Mouse (Mus musculus) limb, embryonic 12.5 days (tissue): ENCODE results near the gene Vps45. TPM values are rescaled to one million over a fixed set of nuclear protein-coding genes. Genes with fewer than 3 reads are reported as not detected.

Source experiments
- ATAC-seq: fragments of 200-750 bp; cut with Nextera tagmentation; 2 replicates; pipeline ENCODE4 v1.8.0; 2017; ENCODE audit warnings: low read depth, moderate TSS enrichment; ENCODE audit not compliant: insufficient number of reproducible peaks, insufficient read depth, low FRiP score, low TSS enrichment
- H3K27ac ChIP-seq: fragments of 300-500 bp; sonication (generic); 2 replicates; pipeline ENCODE4 v1.5.1; 2016; ENCODE audit warnings: mild to moderate bottlenecking, moderate library complexity
- H3K27me3 ChIP-seq: fragments of 300-500 bp; sonication (generic); 2 replicates; pipeline ENCODE4 v1.6.1; 2016; ENCODE audit warnings: mild to moderate bottlenecking, moderate library complexity
- H3K36me3 ChIP-seq: fragments of 300-500 bp; sonication (generic); 2 replicates; pipeline ENCODE4 v1.6.1; 2016; ENCODE audit warnings: mild to moderate bottlenecking, moderate library complexity
- H3K4me1 ChIP-seq: fragments of 300-500 bp; sonication (generic); replicated peaks from 2 replicates; pipeline ENCODE4 v1.6.1; 2016
- H3K4me2 ChIP-seq: fragments of 300-500 bp; sonication (generic); 2 replicates; pipeline ENCODE4 v1.6.1; 2016; ENCODE audit warnings: mild to moderate bottlenecking, moderate library complexity
- H3K4me3 ChIP-seq: fragments of 300-500 bp; sonication (generic); replicated peaks from 2 replicates; pipeline ENCODE4 v1.5.1; 2016; ENCODE audit warnings: mild to moderate bottlenecking
- H3K9ac ChIP-seq: fragments of 300-500 bp; sonication (generic); replicated peaks from 2 replicates; pipeline ENCODE4 v1.6.1; 2016; ENCODE audit warnings: mild to moderate bottlenecking, moderate library complexity
- H3K9me3 ChIP-seq: fragments of 300-500 bp; sonication (generic); 2 replicates; pipeline ENCODE4 v1.6.1; 2016; ENCODE audit warnings: mild to moderate bottlenecking, moderate library complexity
- WGBS: fragments of 180-500 bp; shearing (Covaris S2); methylation state at CpG from one replicate; pipeline ENCODE4 v1.1.7; 2016; 5-methylcytosine and 5-hydroxymethylcytosine counted together
- polyA plus RNA-seq: library from polyadenylated mRNA; unstranded; fragments of >200 nt; fragmentation: Nextera tagmentation; extraction: Ambion mirVana; gene quantifications from 2 replicates; pipeline ENCODE4 v1.2.1, GENCODE M21; 2016

Gene Vps45
- polyA plus RNA-seq, 1 experiment from 2014 or later = 36.5 TPM

DNA sequence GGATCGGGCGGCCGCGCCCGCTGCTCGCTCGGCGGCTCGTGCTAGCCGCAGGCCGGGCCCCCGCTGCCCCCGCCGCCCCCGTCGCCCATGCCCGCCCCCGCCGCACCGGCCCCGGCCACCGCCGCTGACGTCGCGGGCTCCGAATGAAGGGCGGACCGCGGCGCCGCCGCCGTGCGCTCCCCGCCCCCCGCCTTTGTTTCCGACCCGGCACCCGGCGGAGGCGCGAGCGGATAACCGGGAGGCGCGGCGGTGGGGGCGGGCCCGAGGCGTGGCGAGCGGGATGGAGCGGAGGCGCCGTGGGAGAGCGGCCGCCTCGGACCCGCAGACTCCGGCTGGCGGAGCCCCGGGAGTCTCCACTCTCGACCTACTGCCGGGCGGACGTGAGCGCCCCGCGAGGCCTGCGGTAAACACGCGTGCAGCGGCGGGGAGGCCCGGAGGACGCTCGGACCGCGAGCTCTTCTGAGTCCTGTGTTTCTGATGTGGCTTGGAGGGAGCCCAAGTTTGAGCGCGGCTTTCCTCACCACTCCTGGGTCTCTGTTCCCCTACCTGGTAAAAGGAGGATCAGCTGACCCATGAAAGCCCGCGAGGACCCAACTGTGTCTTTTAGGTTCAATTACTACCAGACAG, 62.4 kb downstream of the Vps45 start, which contains the start of gene Plekho1:
Plekho1 (minus strand) TSS at position 200 of the 627 bp plus-strand sequence.
- Histone ChIP-seq H3K27ac (peak within 1 kb of the TSS; percentile 99), H3K27me3 (no peaks in the 10 kb centered on the region), H3K4me1 (peaks cover 49% of the 10 kb centered on the region), H3K36me3 (peaks cover 29% of the 10 kb centered on the region), H3K9ac (peak within 1 kb of the TSS; percentile 99), H3K4me2 (peak within 1 kb of the TSS; percentile 86), H3K9me3 (no peaks in the 10 kb centered on the region), H3K4me3 (peak within 1 kb of the TSS; percentile 85)
- peak; percentile 9; the same call in 1 of the 2 replicates for ATAC-seq
- WGBS = under 1% methylated on average over 61 of the region's 84 CpGs

DNA sequence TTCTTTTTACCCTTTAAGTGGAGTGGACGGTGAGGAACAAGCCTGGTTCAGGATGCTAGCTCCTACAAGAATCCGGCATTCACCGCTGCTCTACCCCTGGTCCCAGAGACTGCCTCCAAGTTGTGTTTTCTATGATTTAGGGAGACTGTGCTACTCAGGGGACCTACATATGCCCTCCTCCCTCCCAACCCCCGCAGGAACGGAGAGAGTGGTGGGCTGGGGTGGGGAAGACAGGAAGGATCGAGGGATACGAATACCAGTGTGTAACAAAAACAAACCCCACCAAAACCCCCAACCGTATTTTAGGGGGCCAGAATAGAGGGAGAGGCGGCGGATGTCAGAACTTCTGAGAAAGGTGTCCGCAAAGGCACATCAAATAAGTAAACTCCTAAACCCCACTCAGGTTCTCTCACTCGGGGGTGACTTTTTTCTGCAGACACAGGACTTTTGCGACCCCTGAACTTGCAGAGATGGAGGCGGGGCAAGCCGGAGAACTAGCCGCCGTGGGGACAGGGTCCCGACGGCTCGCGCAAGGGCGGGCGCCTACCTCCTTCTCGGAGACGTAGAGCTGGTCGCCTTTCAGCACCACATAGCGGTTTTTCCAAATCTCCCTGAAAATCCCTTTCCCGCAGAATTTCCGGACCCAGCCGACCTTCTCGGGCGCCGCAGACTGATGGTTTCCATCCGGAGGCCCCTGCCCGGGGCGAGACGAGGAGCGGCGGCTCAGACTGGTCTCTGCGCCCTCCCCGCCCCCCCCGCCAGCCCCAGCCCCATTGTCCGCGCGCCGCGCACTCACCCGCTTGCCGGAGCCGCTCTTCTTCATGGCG, 63.1 kb downstream of the Vps45 start:
- H3K4me2 ChIP-seq = peak overlapping the region; percentile 86
- no peaks in the 10 kb centered on the region for H3K27me3 ChIP-seq
- peak overlapping the region; percentile 99 for H3K27ac ChIP-seq
- ATAC-seq = peak; percentile 34; the same call in 1 of the 2 replicates
- under 1% methylated on average over 50 of the region's 51 CpGs for WGBS
- peak overlapping the region; percentile 85 for H3K4me3 ChIP-seq
- peaks cover 36% of the 10 kb centered on the region for H3K36me3 ChIP-seq
- peak overlapping the region; percentile 99 for H3K9ac ChIP-seq
- H3K9me3 ChIP-seq = no peaks in the 10 kb centered on the region
- H3K4me1 ChIP-seq = peaks cover 49% of the 10 kb centered on the region

DNA sequence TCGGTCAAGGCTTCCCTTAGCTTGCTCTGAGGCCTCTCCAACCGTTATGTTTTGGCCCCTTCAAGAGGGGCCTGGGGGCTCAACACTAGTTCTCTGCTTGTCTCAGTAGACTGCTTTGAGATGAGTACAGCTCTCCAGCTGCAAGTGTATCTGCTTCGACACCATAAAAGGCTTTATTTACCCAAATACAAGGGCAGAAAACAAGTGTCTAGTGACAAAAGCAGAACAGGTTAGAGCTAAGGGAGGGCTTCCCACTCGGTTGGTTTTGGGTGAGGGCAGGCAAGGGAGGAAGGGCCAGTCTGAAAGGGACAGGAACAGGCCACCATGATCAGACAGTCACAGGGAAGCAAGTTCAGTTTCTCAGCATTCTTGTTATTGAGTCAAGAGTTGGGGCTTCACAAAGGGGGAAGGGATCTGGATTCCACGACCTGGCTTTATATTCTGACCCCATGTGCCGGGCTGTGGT, 63.9 kb downstream of the Vps45 start:
- Histone ChIP-seq H3K9ac (peak overlapping the region; percentile 99), H3K4me1 (peaks cover 49% of the 10 kb centered on the region), H3K27me3 (no peaks in the 10 kb centered on the region), H3K36me3 (peaks cover 39% of the 10 kb centered on the region), H3K4me3 (peak overlapping the region; percentile 85), H3K9me3 (no peaks in the 10 kb centered on the region), H3K4me2 (peak overlapping the region; percentile 86), H3K27ac (peak overlapping the region; percentile 99)
- 11% methylated on average over 6 of the region's 6 CpGs for WGBS
- ATAC-seq = no peak

DNA sequence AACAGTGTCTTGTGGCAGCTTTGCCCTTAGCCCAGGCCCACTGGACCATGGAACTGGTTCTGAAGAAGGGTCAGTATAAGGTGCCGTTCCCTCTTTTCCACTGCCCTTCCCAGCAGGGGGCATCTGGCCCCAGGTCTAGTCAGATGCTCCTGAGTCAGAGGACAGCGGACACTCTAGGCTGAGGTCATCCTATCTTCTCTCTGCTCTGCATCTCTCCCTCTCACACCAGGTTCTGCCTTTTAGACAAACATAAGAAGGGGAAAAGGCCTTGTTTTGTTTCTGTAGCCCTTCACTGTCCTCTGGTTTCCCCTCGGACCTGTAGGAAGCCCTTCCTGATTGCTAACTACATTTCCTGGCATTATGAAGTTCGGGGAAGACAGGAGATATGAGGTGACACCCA, 64.4 kb downstream of the Vps45 start:
- peaks cover 44% of the 10 kb centered on the region for H3K36me3 ChIP-seq
- no peaks in the 10 kb centered on the region for H3K27me3 ChIP-seq
- ATAC-seq = no peak
- WGBS = 43% methylated on average over 4 of the region's 4 CpGs
- H3K9me3 ChIP-seq = no peaks in the 10 kb centered on the region
- peak overlapping the region; percentile 85 for H3K4me3 ChIP-seq
- H3K27ac ChIP-seq = peak overlapping the region; percentile 99
- peaks cover 49% of the 10 kb centered on the region for H3K4me1 ChIP-seq
- peak overlapping the region; percentile 99 for H3K9ac ChIP-seq
- H3K4me2 ChIP-seq = peak overlapping the region; percentile 86

DNA sequence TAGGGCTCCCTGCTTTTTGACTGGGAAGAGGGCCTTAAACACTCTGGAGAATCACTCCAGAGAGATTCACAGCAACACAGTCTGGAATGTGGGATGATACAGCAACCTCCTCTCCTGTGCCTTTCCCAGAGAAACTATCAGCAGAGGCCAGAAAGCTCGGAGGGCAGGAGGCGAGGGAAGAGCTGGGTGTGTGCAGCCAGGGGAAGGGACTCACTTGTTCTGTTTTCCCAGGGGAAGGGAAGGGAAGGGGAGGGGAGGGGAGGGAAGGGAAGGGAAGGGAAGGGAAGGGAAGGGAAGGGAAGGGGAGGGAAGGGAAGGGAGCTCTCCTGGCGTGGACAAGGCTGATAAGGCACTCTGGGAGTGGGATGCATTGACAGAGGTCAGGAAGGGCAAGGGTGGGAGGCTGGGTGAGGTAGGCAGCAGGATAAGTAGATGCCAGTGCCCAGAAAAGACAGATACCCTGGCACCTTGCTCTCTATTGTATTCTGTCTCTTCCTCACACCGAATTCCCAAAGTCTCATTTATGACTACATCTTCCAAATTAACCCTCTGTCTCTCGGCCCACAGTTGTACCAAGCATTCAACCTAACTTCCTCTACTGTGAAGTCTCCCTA, 65.2 kb downstream of the Vps45 start:
- Histone ChIP-seq H3K27me3 (no peaks in the 10 kb centered on the region), H3K27ac (peak overlapping the region; percentile 99; the same call in 1 of the 2 replicates), H3K4me2 (peak overlapping the region; percentile 86), H3K36me3 (peaks cover 52% of the 10 kb centered on the region), H3K4me1 (peaks cover 45% of the 10 kb centered on the region), H3K4me3 (peak overlapping the region; percentile 85), H3K9ac (peak overlapping the region; percentile 99; the same call in 1 of the 2 replicates), H3K9me3 (no peaks in the 10 kb centered on the region)
- ATAC-seq = no peak
- 67% methylated on average over 5 of the region's 5 CpGs for WGBS

DNA sequence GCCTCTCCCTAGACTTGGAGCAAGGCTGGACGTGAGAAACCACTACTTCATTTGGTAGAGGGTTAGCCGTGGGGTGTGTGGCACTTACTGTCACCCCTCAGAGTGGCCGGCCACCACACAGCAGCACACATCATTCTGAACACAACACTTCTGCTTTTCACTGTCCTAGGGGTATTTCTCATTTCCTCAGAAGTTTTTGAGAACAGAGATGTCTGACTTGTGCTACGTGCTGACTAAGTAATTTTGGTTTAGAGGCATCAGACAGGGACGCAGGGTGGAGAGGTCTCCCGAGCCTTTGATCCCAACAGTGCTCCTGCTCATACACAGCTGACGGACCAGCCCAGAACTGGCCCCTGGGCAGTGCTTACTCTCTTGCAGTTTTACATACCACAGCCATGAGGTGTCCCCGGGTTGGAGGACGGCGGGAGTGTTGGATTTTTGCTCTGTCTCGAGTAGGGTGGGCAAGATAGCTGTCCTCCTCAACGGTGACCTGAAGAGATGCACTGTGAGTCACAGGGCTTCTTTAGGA, 67.8 kb downstream of the Vps45 start:
- H3K27me3 ChIP-seq = no peaks in the 10 kb centered on the region
- no peak overlapping the region for H3K4me3 ChIP-seq
- no peaks in the 10 kb centered on the region for H3K9me3 ChIP-seq
- H3K4me1 ChIP-seq = peaks cover 46% of the 10 kb centered on the region
- H3K27ac ChIP-seq = no peak overlapping the region
- H3K4me2 ChIP-seq = no peak overlapping the region
- H3K36me3 ChIP-seq = peaks cover 61% of the 10 kb centered on the region
- WGBS = 85% methylated on average over 12 of the region's 12 CpGs
- H3K9ac ChIP-seq = no peak overlapping the region
- no peak for ATAC-seq

DNA sequence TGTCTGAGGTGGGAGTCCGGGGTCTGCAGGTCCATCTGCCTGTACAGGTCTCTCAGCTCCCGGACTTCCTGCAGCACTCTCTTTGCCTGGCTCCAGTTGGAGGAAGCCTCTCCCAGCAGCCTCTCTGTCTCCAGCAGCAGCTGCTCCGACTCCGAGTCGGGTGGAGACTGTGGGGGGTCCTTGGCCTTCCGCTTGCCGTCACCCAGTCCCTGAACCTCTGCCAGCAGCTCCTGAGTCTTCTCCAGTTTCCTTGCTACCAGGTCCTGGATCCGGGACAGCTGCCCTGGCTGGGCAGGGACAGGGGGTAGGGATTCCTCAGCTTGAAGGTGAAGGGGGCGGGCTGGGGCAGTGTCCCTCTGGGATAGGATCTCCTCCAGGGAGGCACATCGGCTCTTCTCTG, 69.3 kb downstream of the Vps45 start:
- Histone ChIP-seq H3K4me2 (no peak overlapping the region), H3K4me3 (no peak overlapping the region), H3K4me1 (peaks cover 49% of the 10 kb centered on the region), H3K36me3 (peaks cover 61% of the 10 kb centered on the region), H3K9me3 (0 out of 2 replicates have a peak, but pooled peaks cover 3% of the 10 kb centered on the region), H3K27ac (peak overlapping the region; percentile 50; the same call in 1 of the 2 replicates), H3K9ac (no peak overlapping the region), H3K27me3 (no peaks in the 10 kb centered on the region)
- no peak for ATAC-seq
- WGBS = 65% methylated on average over 10 of the region's 10 CpGs

DNA sequence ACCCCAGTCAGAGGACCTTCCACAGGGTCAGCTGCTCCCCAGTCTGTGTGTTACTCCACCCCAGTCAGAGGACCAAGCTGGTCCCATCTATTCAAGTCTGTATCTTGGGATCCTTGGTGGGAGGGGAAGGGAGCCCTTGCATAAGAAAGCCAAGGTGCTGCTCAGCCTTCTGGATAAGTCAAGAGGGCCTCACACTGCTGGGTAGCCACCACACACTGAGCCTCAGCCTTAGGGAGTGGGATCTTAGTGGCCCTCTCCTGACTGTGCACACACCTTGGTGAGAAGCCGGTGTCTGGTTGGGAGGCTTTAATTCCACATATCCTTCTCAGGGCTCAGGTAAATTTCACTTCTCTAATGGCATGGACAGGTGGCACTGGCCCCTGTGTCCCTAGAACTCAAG, 70.1 kb downstream of the Vps45 start:
- Histone ChIP-seq H3K9me3 (0 out of 2 replicates have a peak, but pooled peaks cover 4% of the 10 kb centered on the region), H3K27me3 (no peaks in the 10 kb centered on the region), H3K4me1 (peaks cover 41% of the 10 kb centered on the region), H3K36me3 (peaks cover 60% of the 10 kb centered on the region), H3K4me3 (no peak overlapping the region), H3K4me2 (no peak overlapping the region), H3K9ac (no peak overlapping the region), H3K27ac (no peak overlapping the region)
- 100% methylated on average over 1 of the region's 1 CpGs for WGBS
- no peak for ATAC-seq

DNA sequence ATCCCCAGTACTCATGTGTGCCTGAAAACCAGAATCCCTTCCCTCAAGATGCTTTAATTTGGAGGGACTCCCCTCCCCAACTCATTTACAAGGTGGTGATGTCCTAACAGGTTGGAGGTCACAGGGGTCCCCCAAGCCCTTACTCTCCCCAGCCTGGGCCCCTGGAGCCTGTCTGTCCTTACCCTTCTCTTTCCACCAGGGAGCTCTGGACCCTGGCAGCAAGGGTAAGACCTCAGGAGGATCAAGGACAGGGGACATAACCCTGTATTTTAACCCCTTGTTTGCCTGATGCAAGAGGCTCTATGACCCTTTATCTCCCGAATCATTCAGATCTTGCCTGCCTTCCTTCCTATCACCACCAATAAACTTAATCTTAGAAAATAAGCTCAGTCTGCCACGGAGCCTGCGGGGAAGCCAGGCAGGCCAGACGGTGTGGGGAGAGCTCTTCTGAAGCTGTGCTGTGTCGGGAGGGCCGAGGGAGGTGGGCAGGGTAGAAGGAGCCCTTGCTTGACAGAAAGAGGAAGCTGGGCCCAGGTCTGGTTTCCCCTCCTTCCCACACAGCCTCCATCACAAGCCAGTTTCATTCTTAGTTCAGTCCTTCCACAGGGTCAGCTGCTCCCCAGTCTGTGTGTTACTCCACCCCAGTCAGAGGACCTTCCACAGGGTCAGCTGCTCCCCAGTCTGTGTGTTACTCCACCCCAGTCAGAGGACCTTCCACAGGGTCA, 70.7 kb downstream of the Vps45 start:
- peaks cover 54% of the 10 kb centered on the region for H3K36me3 ChIP-seq
- H3K9me3 ChIP-seq = 0 out of 2 replicates have a peak, but pooled peaks cover 4% of the 10 kb centered on the region
- H3K4me2 ChIP-seq = no peak overlapping the region
- H3K4me3 ChIP-seq = no peak overlapping the region
- peaks cover 35% of the 10 kb centered on the region for H3K4me1 ChIP-seq
- H3K27me3 ChIP-seq = no peaks in the 10 kb centered on the region
- ATAC-seq = no peak
- 65% methylated on average over 6 of the region's 6 CpGs for WGBS
- H3K27ac ChIP-seq = no peak overlapping the region; the same call in 1 of the 2 replicates
- H3K9ac ChIP-seq = no peak overlapping the region

DNA sequence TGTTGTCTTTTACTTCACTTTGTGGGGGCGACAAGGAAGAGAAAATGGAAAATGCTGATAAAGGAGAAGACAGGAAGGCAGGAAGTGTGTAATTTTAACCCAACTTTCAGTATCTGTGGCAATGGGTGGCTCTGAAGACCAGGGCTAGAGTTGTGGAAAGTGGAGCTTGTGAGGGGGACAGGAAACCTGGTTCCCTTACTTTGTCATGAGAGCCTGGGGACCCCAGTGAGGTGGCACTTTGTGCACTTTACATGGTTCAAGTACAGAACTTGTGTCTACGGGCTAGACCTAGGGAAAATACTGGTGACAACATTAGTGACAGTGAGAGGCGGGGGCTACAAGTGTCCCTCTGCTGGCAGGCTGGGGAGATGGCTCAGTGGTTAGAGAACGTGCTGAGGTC, 71.3 kb downstream of the Vps45 start:
- Histone ChIP-seq H3K4me3 (no peak overlapping the region), H3K27me3 (no peaks in the 10 kb centered on the region), H3K36me3 (peaks cover 48% of the 10 kb centered on the region), H3K27ac (peak overlapping the region; percentile 96; the same call in 1 of the 2 replicates), H3K9me3 (0 out of 2 replicates have a peak, but pooled peaks cover 4% of the 10 kb centered on the region), H3K4me2 (0 out of 2 replicates have a peak overlapping the region, but pooled peaks have one; percentile 57), H3K4me1 (peaks cover 29% of the 10 kb centered on the region), H3K9ac (no peak overlapping the region)
- ATAC-seq = no peak
- WGBS = 79% methylated on average over 4 of the region's 4 CpGs
